Mouse (Mus musculus): ENCODE measurements at regions not wholly inside any gene's neighbourhood (a gene's known extent, or its start where the extent isn't known, plus 50 kb on each side); places are given as distances from the start of the nearest gene placed in this dataset.

GRCm38 (mm10) chr7:116680523-116680922 is 176.4 kb downstream of the Nucb2 start:
- DNase-seq (ENCODE audit: low read depth, low spot score) = no peak

DNA sequence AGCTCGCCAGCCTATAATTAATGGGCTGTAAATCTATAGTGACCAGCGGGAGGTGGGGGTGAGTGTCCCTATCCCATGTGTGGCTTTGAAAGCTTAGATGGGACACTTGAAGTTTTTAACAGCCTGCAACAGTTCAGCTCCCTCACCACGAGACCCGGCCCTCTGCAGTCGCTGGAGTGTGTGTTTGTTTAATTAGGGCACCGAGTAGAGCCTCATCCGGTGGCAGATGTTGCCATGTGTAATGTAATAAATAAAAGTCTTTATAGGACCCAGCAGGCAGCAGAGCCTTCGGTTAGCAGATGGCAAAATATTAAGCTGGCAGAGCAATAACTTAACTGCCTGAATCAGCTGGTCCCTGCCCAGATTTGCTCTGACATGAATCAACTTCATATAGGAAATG is 177.1 kb downstream of the Nucb2 start:
- DNase-seq (ENCODE audit: low read depth, low spot score) = no peak

- no peak for DNase-seq (ENCODE audit: low read depth, low spot score)
Observed at GRCm38 (mm10) chr7:116700409-116700808, 196.2 kb downstream of the Nucb2 start.

GRCm38 (mm10) chr7:116701466-116702342 is 197.5 kb downstream of the Nucb2 start:
- peak; percentile 64 for DNase-seq (ENCODE audit: low read depth, low spot score)

DNA sequence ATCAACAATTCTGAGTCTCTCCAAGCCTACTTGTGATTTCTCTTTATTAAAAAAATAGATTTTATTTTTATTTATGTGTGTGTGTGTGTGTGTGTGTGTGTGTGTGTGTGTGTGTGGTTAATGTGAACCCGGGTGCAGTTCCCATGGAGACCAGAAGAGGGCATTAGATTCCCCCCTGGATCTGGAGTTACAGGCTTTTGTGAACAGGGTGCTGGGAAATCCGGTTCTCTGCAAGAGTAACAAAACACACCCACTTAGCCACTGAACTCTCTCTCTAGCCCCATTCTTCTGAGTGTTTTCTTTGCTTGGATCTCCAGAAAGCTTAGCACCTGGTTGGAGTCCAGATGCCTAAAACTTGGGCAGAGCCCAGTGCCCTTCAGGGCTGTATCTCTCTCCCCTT is 198.4 kb downstream of the Nucb2 start:
- DNase-seq (ENCODE audit: low read depth, low spot score) = peak; percentile 70

- peak; percentile 47 for DNase-seq (ENCODE audit: low read depth, low spot score)
Observed at GRCm38 (mm10) chr7:116711541-116711940, 207.4 kb downstream of the Nucb2 start.

GRCm38 (mm10) chr7:116713200-116713599 is 209.0 kb downstream of the Nucb2 start:
- no peak for DNase-seq (ENCODE audit: low read depth, low spot score)

DNA sequence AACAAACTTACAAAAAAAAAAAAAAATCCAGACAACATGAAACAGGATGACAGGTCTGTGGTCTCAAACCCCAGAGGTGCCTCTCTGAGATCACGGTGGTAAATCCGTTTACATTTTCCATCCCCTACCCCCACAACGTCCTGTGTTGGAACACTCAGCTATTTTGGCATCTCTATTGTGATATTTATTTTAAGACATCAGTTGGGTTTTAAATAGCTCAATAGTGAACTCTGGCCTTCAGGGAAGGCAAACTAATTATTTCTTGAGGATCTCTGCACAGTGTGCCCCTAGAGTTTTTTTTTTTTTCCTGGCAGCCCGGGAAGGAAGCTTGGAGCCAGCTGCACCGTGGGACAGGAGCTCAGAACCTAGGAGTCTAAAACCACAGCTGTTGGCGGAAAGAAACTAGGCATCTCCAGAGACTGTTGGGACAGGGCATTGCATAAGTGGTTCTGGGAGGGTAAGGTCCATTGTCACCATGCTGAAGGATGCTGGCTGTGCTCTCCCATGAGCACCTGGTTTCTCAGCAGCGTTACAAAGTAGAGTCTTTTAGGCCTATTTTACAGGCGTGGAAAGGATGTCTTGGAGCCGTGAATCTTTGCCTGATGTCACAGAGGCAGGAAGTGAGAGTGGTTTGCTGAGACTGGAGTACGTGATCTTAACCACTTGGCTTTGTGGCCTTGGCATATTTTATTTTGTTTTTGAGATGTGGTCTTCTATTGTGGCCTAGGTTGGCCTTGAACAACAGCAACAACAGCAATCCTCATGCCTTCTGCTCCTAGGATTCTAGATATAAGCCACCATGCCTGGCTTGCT is 211.3 kb downstream of the Nucb2 start:
- DNase-seq (ENCODE audit: low read depth, low spot score) = no peak

DNA sequence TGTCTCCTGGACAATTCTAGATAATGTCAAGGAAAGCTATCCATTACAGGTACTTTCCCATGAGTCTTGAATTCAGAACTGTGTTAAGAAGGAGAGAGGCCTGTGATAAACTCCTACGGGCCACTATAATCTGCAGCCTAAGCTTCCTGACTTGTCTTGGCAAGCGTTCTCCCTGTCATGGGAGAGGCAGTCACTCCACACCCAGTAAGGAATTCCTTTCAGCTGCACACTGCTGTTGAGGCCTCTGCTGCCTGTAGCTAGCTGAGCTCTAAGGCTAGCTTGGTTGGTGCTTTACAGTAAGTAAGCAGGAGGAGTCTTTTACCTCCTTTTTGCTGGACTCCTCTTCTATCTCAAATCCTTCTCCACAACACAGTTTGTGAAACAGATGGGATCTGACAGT is 224.2 kb downstream of the Nucb2 start:
- peak; percentile 8 for DNase-seq (ENCODE audit: low read depth, low spot score)

GRCm38 (mm10) chr7:116729795-116730194 is 225.6 kb downstream of the Nucb2 start:
- DNase-seq (ENCODE audit: low read depth, low spot score) = no peak

DNA sequence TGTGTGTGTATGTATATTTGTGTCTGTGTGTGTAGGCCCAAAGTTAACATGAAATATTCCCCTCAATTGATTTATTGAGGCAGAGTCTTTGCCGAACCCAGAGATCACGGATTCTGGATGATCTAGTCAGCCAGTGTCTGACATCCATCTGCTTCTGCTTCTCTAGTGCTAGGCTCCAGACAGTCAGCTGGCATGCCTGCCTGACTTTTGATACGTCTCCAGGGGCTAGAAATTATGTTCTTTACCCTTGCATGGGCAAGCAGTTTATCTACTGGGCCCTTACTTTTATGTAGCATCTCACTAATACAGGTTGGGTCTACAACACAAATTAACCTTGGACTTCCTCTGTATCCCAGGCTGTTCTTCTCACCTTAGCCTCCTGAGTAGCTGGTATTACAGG is 231.5 kb downstream of the Nucb2 start:
- DNase-seq (ENCODE audit: low read depth, low spot score) = no peak

GRCm38 (mm10) chr7:116736333-116736732 is 232.2 kb downstream of the Nucb2 start:
- DNase-seq (ENCODE audit: low read depth, low spot score) = no peak

- no peak for DNase-seq (ENCODE audit: low read depth, low spot score)
Observed at GRCm38 (mm10) chr7:116738009-116738408, 233.8 kb downstream of the Nucb2 start.

DNA sequence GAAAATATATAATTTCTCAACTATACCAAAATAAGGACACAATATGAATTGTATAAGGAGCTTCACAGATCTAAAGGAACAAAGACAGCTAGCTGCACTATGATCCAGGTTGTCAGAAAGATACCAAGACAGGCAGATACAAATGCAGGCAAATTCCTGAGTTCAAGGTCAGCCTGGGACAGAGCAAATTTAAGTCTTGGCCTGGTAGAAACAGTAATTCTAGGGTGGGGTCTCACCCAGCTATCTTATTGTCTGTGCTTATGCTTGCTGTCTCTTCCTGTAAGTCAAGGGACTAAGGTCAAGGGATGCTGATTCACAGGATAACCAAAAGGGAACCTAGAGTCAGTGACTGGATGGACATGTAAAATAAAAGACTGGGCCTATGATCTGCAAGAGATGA is 250.4 kb downstream of the Nucb2 start:
- peak; percentile 68 for DNase-seq (ENCODE audit: low read depth, low spot score)

- peak; percentile 59 for DNase-seq (ENCODE audit: low read depth, low spot score)
Observed at GRCm38 (mm10) chr7:116792181-116792580, 288.0 kb downstream of the Nucb2 start.

DNA sequence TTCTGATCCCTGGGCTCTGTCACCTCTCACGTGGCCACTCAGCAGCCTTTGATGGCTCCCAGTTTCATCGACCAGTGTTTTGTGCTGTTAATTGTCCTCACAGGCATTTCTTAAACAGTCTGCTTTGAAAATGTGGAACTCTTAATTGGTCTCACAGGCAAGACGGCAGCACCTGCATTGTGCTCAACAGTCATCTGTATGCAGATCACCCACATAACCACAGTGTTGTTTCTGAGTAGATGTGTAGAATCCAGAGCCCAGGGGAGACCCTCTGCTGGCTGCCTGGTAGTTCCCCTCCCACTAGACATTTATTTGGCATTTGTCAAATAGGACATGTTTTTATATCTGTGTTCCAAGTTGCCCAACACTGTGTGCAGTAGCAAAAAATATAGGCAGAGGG is 304.3 kb downstream of the Nucb2 start:
- DNase-seq (ENCODE audit: low read depth, low spot score) = no peak

DNA sequence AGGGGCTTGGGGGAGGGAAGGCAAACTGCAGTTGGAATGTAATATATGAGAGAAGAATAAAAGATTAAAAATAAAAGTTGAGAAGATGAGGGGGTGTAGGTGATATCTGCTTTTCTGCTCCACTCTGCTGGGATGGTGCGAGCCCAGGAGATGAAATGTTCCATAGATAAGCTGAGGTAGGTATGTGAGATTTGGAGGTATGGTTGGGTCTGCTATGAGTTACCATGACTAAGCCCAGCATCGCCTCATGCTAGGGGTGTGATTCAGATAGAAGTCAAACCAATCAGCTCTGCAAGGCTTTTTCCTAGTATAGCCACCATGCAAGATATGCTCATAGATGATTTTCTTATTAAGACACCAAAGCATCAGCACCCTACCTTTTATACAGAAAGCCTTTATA is 312.3 kb downstream of the Nucb2 start:
- no peak for DNase-seq (ENCODE audit: low read depth, low spot score)

DNA sequence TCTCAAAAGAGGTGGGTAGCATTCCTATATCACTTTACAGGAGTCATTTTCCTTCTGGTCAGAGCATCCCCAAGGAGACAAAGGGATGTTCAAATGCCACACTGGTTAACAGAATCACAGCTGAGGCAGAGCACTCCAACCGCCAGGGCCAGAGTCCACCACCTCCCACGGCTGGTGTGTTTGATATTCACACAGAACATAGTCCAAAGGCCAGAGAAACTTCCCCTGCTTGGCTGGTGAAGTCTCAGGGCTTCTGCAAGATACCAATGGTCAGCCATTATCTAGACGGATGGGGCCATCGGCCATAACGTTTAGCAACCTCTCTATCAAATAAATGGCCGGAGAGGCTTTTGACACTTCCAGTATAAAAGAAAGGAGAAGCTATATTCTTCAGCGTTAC is 313.8 kb downstream of the Nucb2 start:
- no peak for DNase-seq (ENCODE audit: low read depth, low spot score)

DNA sequence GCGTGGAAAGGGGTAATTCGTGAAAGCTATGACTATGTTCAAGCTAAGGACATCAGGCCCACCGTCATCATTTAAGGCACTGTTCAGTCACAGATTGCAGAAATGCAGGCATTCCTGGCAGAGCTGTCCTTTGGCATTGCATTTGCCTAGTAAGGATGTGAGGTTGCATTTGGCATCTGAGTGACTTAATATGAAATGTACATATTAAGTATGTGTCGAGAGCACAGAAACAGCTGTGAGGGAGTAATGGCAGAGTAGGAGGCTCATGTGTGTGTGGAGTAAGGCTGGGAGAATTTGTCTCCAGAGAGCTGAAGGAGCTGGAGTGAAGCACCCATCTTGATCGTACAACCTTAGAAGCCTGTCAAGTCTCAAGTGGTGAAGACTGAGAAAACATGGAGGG is 316.4 kb downstream of the Nucb2 start:
- no peak for DNase-seq (ENCODE audit: low read depth, low spot score)

- no peak for DNase-seq (ENCODE audit: low read depth, low spot score)
Observed at GRCm38 (mm10) chr7:116842894-116843293, 338.7 kb downstream of the Nucb2 start.

GRCm38 (mm10) chr7:116847846-116848730 is 343.9 kb downstream of the Nucb2 start:
- no peak for DNase-seq (ENCODE audit: low read depth, low spot score)

DNA sequence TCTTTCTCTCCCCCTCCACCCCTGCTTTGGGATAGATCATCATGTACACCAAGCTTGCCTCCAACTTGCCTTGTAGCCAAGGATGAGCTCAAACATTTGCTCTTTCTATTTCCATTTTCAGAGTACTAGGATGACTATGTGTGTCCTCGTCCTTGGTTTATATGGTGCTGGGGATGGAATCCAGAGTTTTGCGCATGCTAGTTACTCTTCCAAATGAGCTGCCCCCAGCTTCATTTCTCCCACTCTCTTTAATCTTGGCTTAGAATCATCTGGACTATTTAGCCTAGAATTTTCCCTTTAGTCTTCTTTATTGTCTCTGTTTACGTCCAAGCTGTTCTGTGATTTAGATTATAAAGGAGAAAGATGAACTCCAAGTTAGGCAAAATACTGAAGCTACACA is 349.2 kb downstream of the Nucb2 start:
- DNase-seq (ENCODE audit: low read depth, low spot score) = no peak
